ENCODE assay signal across 15 mouse cellular contexts in the genomic region with DNA sequence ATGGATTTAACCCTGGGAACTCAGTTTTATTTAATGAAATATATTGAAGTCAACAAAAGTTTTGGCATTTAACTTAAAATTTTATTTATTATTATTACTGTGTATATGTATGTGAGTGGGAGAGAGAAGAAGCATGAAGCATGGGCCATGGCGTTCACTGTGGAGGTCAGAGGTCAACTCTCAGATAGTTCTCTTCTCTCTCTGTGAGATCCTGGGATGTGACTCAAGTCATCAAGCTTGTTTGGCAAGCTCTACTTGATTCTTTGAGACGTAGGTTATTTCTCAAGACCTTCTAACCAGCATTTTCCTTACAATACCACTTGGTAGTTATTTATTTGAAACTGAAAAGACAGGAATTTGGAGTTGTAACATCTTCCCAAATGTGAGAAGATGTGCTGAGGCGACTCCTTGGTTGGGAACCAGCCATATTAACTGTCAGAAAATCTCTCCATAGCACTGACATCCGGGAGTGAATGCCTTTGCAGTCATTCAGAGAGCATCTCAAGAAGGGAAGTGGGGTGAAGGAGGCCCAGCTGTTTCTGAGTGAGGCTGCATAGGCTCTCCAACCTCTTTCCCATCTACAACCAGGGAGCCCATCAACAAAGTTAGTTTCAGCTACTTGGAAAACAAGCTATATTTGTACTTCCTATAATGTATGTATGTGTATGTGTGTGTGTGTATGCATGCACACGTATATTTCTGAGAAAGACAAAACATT.
"Had no signal": no experiment of that assay in that cellular context is flagged by ENCODE, and none has a peak within 500 bp of the region (broad histone marks: within the 10 kb centered on the region; RNA-seq: fewer than 3 reads in every experiment).

No protein-coding gene starts in this region.

- H3K27ac ChIP-seq: liver, embryonic 13.5 days; liver, embryonic 15.5 days; macrophage; midbrain, embryonic 12.5 days; midbrain, embryonic 15.5 days; neural tube, embryonic 12.5 days; stomach, embryonic 15.5 days; stomach, postnatal 0 days had no signal

- H3K9me3 ChIP-seq: liver, embryonic 13.5 days; liver, embryonic 15.5 days; midbrain, embryonic 12.5 days; midbrain, embryonic 15.5 days; neural tube, embryonic 12.5 days; stomach, embryonic 15.5 days had no signal

- H3K4me3 ChIP-seq: liver, embryonic 13.5 days; liver, embryonic 15.5 days; megakaryocyte, embryonic 14.5 days; midbrain, embryonic 12.5 days; midbrain, embryonic 15.5 days; neural tube, embryonic 12.5 days; stomach, embryonic 15.5 days had no signal

- H3K9ac ChIP-seq: liver, embryonic 13.5 days; liver, embryonic 15.5 days; liver, postnatal 0 days; midbrain, embryonic 12.5 days; midbrain, embryonic 15.5 days; neural tube, embryonic 12.5 days; stomach, embryonic 15.5 days had no signal

- H3K4me1 ChIP-seq: liver, embryonic 13.5 days; liver, embryonic 15.5 days; megakaryocyte, embryonic 14.5 days; midbrain, embryonic 12.5 days; midbrain, embryonic 15.5 days; neural tube, embryonic 12.5 days; stomach, embryonic 15.5 days had no signal

- H3K36me3 ChIP-seq: liver, embryonic 13.5 days; liver, embryonic 15.5 days; midbrain, embryonic 12.5 days; midbrain, embryonic 15.5 days; neural tube, embryonic 12.5 days; stomach, embryonic 15.5 days had no signal

- DNase-seq: liver, embryonic 13.5 days; liver, postnatal 0 days; right cerebral cortex, postnatal 14 days; thymus, adult 2 months; thymus, postnatal 25 days; thymus, postnatal 4 days had no signal

- H3K4me2 ChIP-seq: liver, embryonic 11.5 days; liver, embryonic 13.5 days; liver, embryonic 15.5 days; midbrain, embryonic 12.5 days; midbrain, embryonic 15.5 days; neural tube, embryonic 12.5 days; stomach, embryonic 15.5 days had no signal

- H3K27me3 ChIP-seq: liver, embryonic 13.5 days; liver, embryonic 15.5 days; megakaryocyte, embryonic 14.5 days; midbrain, embryonic 12.5 days; midbrain, embryonic 15.5 days; neural tube, embryonic 12.5 days; stomach, embryonic 15.5 days had no signal

- ATAC-seq: liver, postnatal 0 days; midbrain, embryonic 15.5 days had no signal
